In the genomic region with DNA sequence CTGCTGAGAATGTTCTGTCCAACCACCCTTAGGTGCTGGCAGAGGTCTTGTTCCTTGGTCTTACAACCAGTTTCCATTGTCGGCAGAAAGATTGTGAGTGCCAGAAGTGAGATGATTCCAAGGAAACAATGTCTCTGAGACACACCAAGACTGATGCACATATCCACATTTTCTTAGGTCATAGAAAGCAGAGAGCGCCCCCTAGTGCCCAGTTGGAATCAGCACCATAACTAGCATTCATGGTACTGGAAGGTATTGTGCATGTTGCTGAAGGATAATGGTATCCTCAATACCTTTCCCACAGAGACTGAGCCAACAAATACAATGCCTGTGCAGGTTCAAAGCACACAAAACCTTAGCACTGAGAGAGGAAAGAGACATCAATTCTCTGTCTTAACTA, we compare ENCODE assay signal across 8 mouse cellular contexts.
DNase-seq lines count a peak whose midpoint lies in the region; ATAC-seq lines count a peak whose summit lies in the region.
"Had no signal": no experiment of that assay in that cellular context is flagged by ENCODE, and none has a peak within 500 bp of the region (broad histone marks: within the 10 kb centered on the region; RNA-seq: fewer than 3 reads in every experiment).

No protein-coding gene starts in this region.

- H3K4me2 ChIP-seq in midbrain, embryonic 11.5 days = no peak overlapping the region
- H3K4me2 ChIP-seq in midbrain, embryonic 16.5 days (ENCODE audit: low read length) = no peak overlapping the region
- no peak overlapping the region for H3K4me2 ChIP-seq in embryonic facial prominence, embryonic 14.5 days (ENCODE audit: low read depth, low read length)
- H3K4me2 ChIP-seq: liver, embryonic 15.5 days had no signal

- no peaks in the 10 kb centered on the region for H3K36me3 ChIP-seq in midbrain, embryonic 11.5 days (ENCODE audit: control insufficient read depth, insufficient read depth, low read length)
- no peaks in the 10 kb centered on the region for H3K36me3 ChIP-seq in midbrain, embryonic 16.5 days (ENCODE audit: control insufficient read depth, insufficient read depth, low read length)
- no peaks in the 10 kb centered on the region for H3K36me3 ChIP-seq in embryonic facial prominence, embryonic 14.5 days (ENCODE audit: control insufficient read depth, insufficient read depth, low read length)
- H3K36me3 ChIP-seq: liver, embryonic 15.5 days had no signal

- peak; percentile 73 for ATAC-seq in midbrain, embryonic 11.5 days (ENCODE audit: low FRiP score)
- no peak for ATAC-seq in midbrain, embryonic 16.5 days
- ATAC-seq in embryonic facial prominence, embryonic 14.5 days (ENCODE audit: low read depth) = no peak

- no peaks in the 10 kb centered on the region for H3K4me1 ChIP-seq in midbrain, embryonic 11.5 days (ENCODE audit: control insufficient read depth, insufficient read depth, low read length)
- no peaks in the 10 kb centered on the region for H3K4me1 ChIP-seq in midbrain, embryonic 16.5 days (ENCODE audit: control insufficient read depth, insufficient read depth, low read length)
- no peaks in the 10 kb centered on the region for H3K4me1 ChIP-seq in embryonic facial prominence, embryonic 14.5 days (ENCODE audit: control insufficient read depth, insufficient read depth, low read length)
- H3K4me1 ChIP-seq: liver, embryonic 15.5 days had no signal

- H3K9me3 ChIP-seq in midbrain, embryonic 11.5 days (ENCODE audit: control insufficient read depth, low read length) = no peaks in the 10 kb centered on the region
- no peaks in the 10 kb centered on the region for H3K9me3 ChIP-seq in midbrain, embryonic 16.5 days (replicated peaks; ENCODE audit: control insufficient read depth, low read length, poor library complexity, severe bottlenecking)
- no peaks in the 10 kb centered on the region for H3K9me3 ChIP-seq in embryonic facial prominence, embryonic 14.5 days (ENCODE audit: control insufficient read depth, low read length)
- H3K9me3 ChIP-seq: liver, embryonic 15.5 days had no signal

- H3K27ac ChIP-seq in midbrain, embryonic 11.5 days (ENCODE audit: low read depth, low read length) = no peak overlapping the region
- no peak overlapping the region for H3K27ac ChIP-seq in midbrain, embryonic 16.5 days (ENCODE audit: low read length)
- no peak overlapping the region for H3K27ac ChIP-seq in embryonic facial prominence, embryonic 14.5 days (replicated peaks; ENCODE audit: low read depth, low read length)
- H3K27ac ChIP-seq: liver, embryonic 15.5 days had no signal

- no peak overlapping the region for H3K9ac ChIP-seq in midbrain, embryonic 11.5 days (ENCODE audit: low read length)
- H3K9ac ChIP-seq in midbrain, embryonic 16.5 days (ENCODE audit: low read depth, low read length) = no peak overlapping the region
- no peak overlapping the region for H3K9ac ChIP-seq in embryonic facial prominence, embryonic 14.5 days (ENCODE audit: low read depth, low read length)
- H3K9ac ChIP-seq: liver, embryonic 15.5 days had no signal

- no peaks in the 10 kb centered on the region for H3K27me3 ChIP-seq in midbrain, embryonic 11.5 days (ENCODE audit: control insufficient read depth, insufficient read depth, low read length)
- no peaks in the 10 kb centered on the region for H3K27me3 ChIP-seq in midbrain, embryonic 16.5 days (ENCODE audit: control insufficient read depth, insufficient read depth, low read depth, low read length)
- H3K27me3 ChIP-seq in embryonic facial prominence, embryonic 14.5 days (replicated peaks; ENCODE audit: control insufficient read depth, insufficient read depth, low read length) = no peaks in the 10 kb centered on the region
- H3K27me3 ChIP-seq: liver, embryonic 15.5 days had no signal

- peak; percentile 91 for DNase-seq in midbrain, embryonic 11.5 days (ENCODE audit: low spot score, missing footprints)
- DNase-seq in adrenal gland, postnatal 14 days = peak; percentile 65
- DNase-seq in embryonic facial prominence, embryonic 14.5 days (ENCODE audit: low spot score) = peak; percentile 43
- peak; percentile 48 for DNase-seq in kidney, postnatal 10 days
- peak; percentile 67 for DNase-seq in mesoderm, embryonic 11.5 days (ENCODE audit: low read depth, low spot score)
- DNase-seq in yolk sac, embryonic 10.5 days (ENCODE audit: low spot score) = peak; percentile 6

- H3K4me3 ChIP-seq in midbrain, embryonic 11.5 days (ENCODE audit: low read depth, low read length) = no peak overlapping the region
- H3K4me3 ChIP-seq in midbrain, embryonic 16.5 days (ENCODE audit: low read depth, low read length) = no peak overlapping the region
- no peak overlapping the region for H3K4me3 ChIP-seq in embryonic facial prominence, embryonic 14.5 days (ENCODE audit: low read depth, low read length)
- H3K4me3 ChIP-seq: liver, embryonic 15.5 days had no signal

- 20% methylated on average over 2 of the region's 2 CpGs for WGBS in midbrain, embryonic 11.5 days
- 20% methylated on average over 2 of the region's 2 CpGs for WGBS in midbrain, embryonic 16.5 days
- WGBS in embryonic facial prominence, embryonic 14.5 days = 20% methylated on average over 2 of the region's 2 CpGs

Comparison
In these comparisons a context has a peak if more than half of its experiments do, and no peak if none do; other contexts are left out.
1. DNase-seq: peak in every context shown above with its lines; median percentile 91 in midbrain, embryonic 11.5 days; 67 in mesoderm, embryonic 11.5 days; 65 in adrenal gland, postnatal 14 days; 48 in kidney, postnatal 10 days; 43 in embryonic facial prominence, embryonic 14.5 days; 6 in yolk sac, embryonic 10.5 days.